Mouse (Mus musculus): ENCODE measurements at regions not wholly inside any gene's neighbourhood (a gene's known extent, or its start where the extent isn't known, plus 50 kb on each side); places are given as distances from the start of the nearest gene placed in this dataset.
A peak's percentile ranks its signal among the peaks of the same experiment; 100 is the strongest.

DNA sequence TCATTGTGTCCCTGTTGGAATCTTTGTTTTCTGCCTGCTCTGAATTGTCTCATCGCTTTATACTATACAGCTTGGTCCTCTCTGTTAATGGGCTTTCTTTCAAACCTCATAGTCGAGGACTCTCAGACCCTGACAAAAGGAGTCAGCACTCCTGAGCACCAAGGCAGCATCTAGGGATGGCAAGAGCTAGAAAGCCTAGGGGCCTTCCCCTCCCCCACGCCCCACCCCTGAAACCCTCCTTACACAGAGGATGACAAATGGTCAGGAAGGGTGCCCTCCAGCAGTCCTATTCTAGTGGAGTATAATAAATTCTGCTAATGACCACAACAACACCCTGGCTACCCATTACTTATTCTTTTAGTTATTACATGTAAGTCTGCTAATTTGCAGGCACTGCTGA is 74.4 kb downstream of the Tbx19 start:
- peak; percentile 23 for ATAC-seq (ENCODE audit: low FRiP score)
- Histone ChIP-seq H3K4me1 (peaks cover 15% of the 10 kb centered on the region), H3K27ac (replicated peaks) (no peak overlapping the region), H3K9ac (replicated peaks) (no peak overlapping the region), H3K27me3 (replicated peaks) (no peaks in the 10 kb centered on the region), H3K4me2 (no peak overlapping the region), H3K36me3 (no peaks in the 10 kb centered on the region), H3K4me3 (replicated peaks) (no peak overlapping the region), H3K9me3 (replicated peaks) (no peaks in the 10 kb centered on the region)
- 36% methylated on average over 3 of the region's 3 CpGs for WGBS

DNA sequence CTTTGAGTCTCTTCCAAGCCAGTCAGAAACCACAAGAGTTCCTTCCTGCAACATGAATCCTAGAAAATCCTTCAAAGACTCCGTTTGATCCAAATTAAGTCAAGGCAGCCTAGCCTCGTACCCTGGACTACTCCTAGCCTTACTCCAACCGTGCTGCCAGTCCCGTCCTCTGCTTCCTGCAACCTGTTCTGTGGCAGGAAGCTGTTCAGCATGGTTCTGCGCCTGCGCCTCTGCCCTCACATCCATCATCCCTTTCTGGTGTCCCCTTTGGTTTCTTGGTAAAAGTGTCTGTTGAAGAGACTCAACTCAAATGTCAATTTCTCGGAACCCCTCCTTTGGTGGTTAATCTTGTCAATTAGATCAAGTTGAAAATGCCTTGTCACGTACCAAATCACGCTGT is 75.8 kb downstream of the Tbx19 start:
- no peaks in the 10 kb centered on the region for H3K36me3 ChIP-seq
- no peak overlapping the region for H3K4me3 ChIP-seq (replicated peaks)
- no peaks in the 10 kb centered on the region for H3K27me3 ChIP-seq (replicated peaks)
- no peak overlapping the region for H3K27ac ChIP-seq (replicated peaks)
- H3K4me1 ChIP-seq, result peaks cover 13% of the 10 kb centered on the region; the same call in 1 of the 2 replicates
- WGBS, result 91% methylated on average over 9 of the region's 9 CpGs
- H3K4me2 ChIP-seq, result no peak overlapping the region
- no peak for ATAC-seq (ENCODE audit: low FRiP score)
- no peak overlapping the region for H3K9ac ChIP-seq (replicated peaks)
- no peaks in the 10 kb centered on the region for H3K9me3 ChIP-seq (replicated peaks)

DNA sequence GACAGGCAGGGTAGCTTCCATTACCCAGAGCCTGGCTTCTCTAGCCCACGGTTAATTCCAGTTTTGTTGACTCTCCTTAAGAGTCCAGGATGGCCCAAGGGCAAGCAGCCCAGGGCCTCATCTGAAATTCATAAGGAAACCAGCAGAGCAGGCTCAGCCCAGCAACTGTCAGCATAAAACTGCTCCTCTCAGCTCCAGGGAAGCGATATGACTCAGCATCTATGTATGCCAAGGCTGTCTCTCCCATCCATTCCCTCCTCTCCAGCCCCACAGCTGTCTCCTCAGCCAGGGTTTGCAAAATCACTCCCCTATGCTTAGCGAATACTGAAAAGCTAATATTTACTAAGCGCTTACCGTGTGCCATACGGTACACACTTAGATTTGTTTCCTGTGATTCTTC is 76.4 kb downstream of the Tbx19 start:
- H3K27ac ChIP-seq (replicated peaks), result no peak overlapping the region; the same call in 1 of the 2 replicates
- peak; percentile 35; the same call in 1 of the 2 replicates for ATAC-seq (ENCODE audit: low FRiP score)
- H3K9me3 ChIP-seq (replicated peaks), result no peaks in the 10 kb centered on the region
- no peaks in the 10 kb centered on the region for H3K36me3 ChIP-seq
- no peak overlapping the region for H3K4me3 ChIP-seq (replicated peaks)
- 73% methylated on average over 6 of the region's 6 CpGs for WGBS
- no peak overlapping the region for H3K4me2 ChIP-seq
- H3K27me3 ChIP-seq (replicated peaks), result no peaks in the 10 kb centered on the region
- peaks cover 13% of the 10 kb centered on the region; the same call in 1 of the 2 replicates for H3K4me1 ChIP-seq
- H3K9ac ChIP-seq (replicated peaks), result no peak overlapping the region

DNA sequence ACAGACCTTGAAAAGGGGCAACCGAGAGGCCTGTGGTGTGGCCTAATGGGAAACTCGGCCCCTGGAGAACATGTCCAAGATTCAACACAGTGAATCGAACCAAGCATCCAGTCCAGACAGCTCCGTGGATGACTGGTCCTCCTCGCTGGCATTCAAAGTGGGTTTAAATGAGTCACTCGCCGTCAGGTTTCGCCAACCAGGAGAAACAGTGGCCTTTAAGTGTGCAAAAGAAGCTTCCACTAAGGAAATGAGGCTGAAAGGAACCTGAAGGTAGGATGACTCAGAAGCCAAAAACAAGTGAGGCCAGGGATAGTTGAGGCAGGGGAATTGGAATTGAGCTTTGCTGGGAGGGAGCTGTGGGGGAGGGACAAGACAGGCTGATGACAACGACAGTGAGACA is 80.2 kb downstream of the Tbx19 start:
- H3K27me3 ChIP-seq (replicated peaks), result no peaks in the 10 kb centered on the region
- no peak overlapping the region for H3K4me2 ChIP-seq
- H3K27ac ChIP-seq (replicated peaks), result no peak overlapping the region
- no peak for ATAC-seq (ENCODE audit: low FRiP score)
- H3K36me3 ChIP-seq, result no peaks in the 10 kb centered on the region
- H3K4me1 ChIP-seq, result peaks cover 26% of the 10 kb centered on the region
- no peaks in the 10 kb centered on the region for H3K9me3 ChIP-seq (replicated peaks)
- no peak overlapping the region for H3K9ac ChIP-seq (replicated peaks)
- no peak overlapping the region for H3K4me3 ChIP-seq (replicated peaks)
- WGBS, result 92% methylated on average over 9 of the region's 9 CpGs

DNA sequence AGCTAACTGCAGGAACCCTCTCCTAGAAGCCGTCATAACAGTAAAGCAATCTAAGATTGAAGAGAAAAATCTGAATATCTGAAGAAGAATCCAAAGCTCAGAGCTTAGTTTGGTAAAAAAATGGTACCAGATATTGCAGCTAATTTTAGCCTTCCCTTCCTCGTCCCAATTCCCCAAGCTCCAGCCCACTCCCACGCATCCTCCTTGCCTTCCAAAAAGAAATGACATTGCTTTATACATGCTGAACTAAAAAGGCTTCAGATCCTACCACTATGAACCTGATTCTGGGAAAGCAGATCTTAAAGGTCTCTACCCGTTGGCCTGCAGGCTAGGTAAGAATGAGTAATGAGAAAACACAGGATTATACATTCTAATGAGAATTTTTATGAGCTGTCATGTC is 83.3 kb downstream of the Tbx19 start:
- no peaks in the 10 kb centered on the region for H3K36me3 ChIP-seq
- no peaks in the 10 kb centered on the region for H3K9me3 ChIP-seq (replicated peaks)
- peaks cover 24% of the 10 kb centered on the region for H3K4me1 ChIP-seq
- peak overlapping the region; percentile 39 for H3K27ac ChIP-seq (replicated peaks)
- no peak for ATAC-seq (ENCODE audit: low FRiP score)
- H3K9ac ChIP-seq (replicated peaks), result no peak overlapping the region
- H3K27me3 ChIP-seq (replicated peaks), result no peaks in the 10 kb centered on the region
- H3K4me2 ChIP-seq, result no peak overlapping the region
- 71% methylated on average over 4 of the region's 4 CpGs for WGBS
- no peak overlapping the region for H3K4me3 ChIP-seq (replicated peaks)

DNA sequence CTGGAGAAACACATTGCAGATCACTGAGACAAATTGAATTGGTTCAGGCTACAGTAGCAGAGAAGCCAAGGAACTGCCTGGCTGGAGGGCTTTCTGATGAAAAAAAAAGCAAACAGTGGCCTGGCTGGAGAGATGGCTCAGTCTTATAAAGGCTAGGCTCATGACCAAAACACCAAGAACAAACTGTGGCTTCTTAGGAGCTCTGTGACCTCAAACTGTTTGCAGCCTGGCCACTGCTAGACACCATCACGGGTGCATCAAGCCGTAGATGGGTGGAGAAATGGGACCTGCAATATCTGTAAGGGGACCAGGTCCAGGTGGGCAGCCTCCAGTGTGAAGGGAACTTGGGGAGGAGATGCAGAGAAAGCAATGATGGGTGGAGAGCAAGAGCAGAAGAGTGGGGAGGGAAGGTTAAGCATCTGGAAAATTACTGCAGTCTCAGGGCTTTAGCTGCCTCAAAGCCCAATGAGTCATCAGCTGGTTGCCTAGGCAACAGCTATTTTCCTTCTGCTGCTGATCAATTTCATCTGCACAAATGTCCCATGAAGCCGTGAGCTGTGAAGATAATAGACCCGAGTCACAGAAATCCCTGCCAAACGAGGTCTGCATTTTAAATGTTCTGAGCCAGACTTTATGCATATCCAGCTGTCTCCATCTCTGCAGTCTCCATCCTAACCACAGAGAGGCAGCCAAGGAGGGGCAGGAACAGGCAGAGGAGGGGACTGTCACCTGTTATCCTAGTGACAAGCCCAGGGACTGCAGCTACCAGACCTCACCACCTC is 85.1 kb downstream of the Tbx19 start:
- no peak overlapping the region for H3K4me3 ChIP-seq (replicated peaks)
- H3K27ac ChIP-seq (replicated peaks), result peak overlapping the region; percentile 87
- H3K9ac ChIP-seq (replicated peaks), result no peak overlapping the region
- peak; percentile 92 for ATAC-seq (ENCODE audit: low FRiP score)
- WGBS, result 22% methylated on average over 5 of the region's 5 CpGs
- H3K27me3 ChIP-seq (replicated peaks), result no peaks in the 10 kb centered on the region
- H3K36me3 ChIP-seq, result no peaks in the 10 kb centered on the region
- H3K4me2 ChIP-seq, result peak overlapping the region; percentile 13; the same call in 1 of the 2 replicates
- H3K4me1 ChIP-seq, result peaks cover 24% of the 10 kb centered on the region
- H3K9me3 ChIP-seq (replicated peaks), result no peaks in the 10 kb centered on the region

DNA sequence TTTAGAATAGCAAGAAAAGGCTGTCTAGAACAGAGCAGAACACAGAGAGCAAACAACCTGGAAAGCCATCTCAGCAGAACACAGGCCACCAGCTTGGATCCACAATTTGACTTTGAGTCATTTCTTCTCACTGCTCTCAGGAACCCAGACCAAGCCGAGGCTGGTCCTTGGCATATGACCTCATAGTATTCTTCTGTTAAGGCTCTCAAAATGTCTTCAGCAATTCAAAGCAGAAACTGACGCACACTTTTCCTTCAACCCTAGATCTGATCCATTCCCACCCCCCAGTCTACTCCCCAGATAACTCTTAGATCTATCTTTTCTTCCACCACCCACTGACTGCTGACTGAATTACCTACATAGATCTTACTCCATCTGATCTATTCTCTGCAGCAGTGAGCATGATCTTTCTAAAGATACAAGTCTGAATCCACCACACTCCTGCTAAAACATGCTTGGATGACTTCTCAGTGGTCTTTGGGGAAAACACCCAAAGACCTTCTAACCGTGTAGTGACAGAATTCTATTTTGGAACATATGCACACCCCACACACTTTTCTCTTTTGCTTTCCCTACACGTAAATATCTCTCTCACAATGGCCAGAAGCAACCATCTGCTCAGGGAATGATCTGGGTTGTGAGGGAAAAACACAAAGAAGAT is 88.6 kb downstream of the Tbx19 start:
- 80% methylated on average over 4 of the region's 4 CpGs for WGBS
- Histone ChIP-seq H3K36me3 (no peaks in the 10 kb centered on the region), H3K4me2 (no peak overlapping the region), H3K27me3 (replicated peaks) (no peaks in the 10 kb centered on the region), H3K27ac (replicated peaks) (no peak overlapping the region), H3K4me3 (replicated peaks) (no peak overlapping the region), H3K9me3 (replicated peaks) (no peaks in the 10 kb centered on the region), H3K9ac (replicated peaks) (no peak overlapping the region), H3K4me1 (peaks cover 20% of the 10 kb centered on the region)
- ATAC-seq (ENCODE audit: low FRiP score), result no peak

DNA sequence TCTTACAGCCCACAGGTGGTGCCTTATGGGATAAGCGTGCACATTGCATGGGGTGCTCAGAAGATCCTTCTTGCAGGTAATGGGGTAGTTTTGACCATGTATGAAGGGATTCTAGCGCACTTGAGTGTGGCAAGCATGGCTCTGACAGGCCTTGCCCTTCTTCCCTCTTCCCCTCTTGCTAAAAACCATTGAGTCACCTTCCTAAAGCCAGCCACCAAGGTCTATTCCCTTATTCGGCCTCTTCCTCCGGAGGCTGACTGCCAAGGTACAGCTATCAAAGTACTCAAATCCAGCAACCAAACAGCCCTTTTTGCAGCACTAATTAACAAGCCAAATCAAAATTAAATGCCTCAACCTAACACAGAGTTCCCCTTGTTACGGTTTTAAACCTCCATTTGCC is 95.6 kb downstream of the Tbx19 start:
- Histone ChIP-seq H3K4me1 (0 out of 2 replicates have a peak, but pooled peaks cover 8% of the 10 kb centered on the region), H3K9ac (replicated peaks) (no peak overlapping the region), H3K9me3 (replicated peaks) (no peaks in the 10 kb centered on the region), H3K4me2 (no peak overlapping the region), H3K36me3 (no peaks in the 10 kb centered on the region), H3K27me3 (replicated peaks) (no peaks in the 10 kb centered on the region), H3K4me3 (replicated peaks) (no peak overlapping the region), H3K27ac (replicated peaks) (no peak overlapping the region)
- ATAC-seq (ENCODE audit: low FRiP score), result no peak
- 53% methylated on average over 5 of the region's 5 CpGs for WGBS

DNA sequence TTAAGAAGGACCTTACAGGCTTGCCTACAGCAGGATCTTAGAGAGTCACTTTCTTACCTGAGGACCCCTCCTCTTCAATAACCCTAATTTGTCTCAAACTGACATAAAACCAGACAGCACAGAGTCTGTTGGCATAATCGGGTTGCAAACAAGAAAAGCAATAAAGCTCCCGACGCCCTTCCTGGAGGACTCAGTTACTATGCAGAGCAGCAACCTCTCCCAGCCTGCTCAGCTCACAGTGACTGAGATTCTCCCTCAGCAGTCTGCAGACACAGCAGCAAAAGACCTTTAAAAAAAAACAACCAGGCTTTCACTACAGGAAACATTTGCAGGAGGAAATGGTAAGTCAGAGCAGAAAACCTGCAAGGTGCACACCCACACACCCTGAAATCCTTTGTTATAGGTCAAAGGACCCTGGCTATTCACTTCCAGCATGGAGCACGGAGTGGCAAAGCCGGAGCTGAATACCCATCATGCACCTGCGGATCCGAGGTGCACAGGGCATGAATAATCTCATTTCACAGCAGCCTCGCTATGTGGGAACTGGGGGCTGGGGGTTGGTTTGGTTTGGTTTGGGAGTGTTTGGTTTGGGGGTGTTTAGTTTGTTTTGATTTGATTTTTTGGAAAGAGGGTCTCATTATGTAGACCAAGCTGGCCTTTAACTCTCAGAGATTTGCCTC is 97.6 kb downstream of the Tbx19 start:
- H3K4me2 ChIP-seq, result no peak overlapping the region
- WGBS, result 41% methylated on average over 8 of the region's 8 CpGs
- no peaks in the 10 kb centered on the region for H3K9me3 ChIP-seq (replicated peaks)
- H3K27me3 ChIP-seq (replicated peaks), result no peaks in the 10 kb centered on the region
- H3K9ac ChIP-seq (replicated peaks), result no peak overlapping the region
- H3K4me1 ChIP-seq, result 0 out of 2 replicates have a peak, but pooled peaks cover 8% of the 10 kb centered on the region
- ATAC-seq (ENCODE audit: low FRiP score), result peak; percentile 65; the same call in 1 of the 2 replicates
- no peaks in the 10 kb centered on the region for H3K36me3 ChIP-seq
- peak overlapping the region; percentile 33 for H3K27ac ChIP-seq (replicated peaks)
- H3K4me3 ChIP-seq (replicated peaks), result no peak overlapping the region

DNA sequence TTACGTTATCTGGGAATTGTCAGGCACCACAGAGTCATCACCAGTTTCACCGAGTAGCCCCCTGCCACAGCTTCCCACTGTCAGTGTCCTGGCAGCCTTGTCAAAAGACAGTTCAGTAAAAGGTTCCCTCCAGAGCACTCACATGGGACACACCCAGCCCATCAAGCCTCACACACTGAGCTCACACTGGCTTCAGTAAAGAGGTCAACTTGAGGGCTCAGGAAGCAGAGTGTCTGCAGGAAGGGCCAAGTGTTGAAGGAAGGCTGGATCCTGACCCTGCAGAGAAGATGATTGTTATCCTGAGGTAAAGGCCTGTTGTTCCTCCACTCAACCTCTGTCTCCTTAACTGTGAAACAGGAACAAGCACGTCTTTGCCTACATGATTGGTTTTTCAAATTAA is 99.2 kb downstream of the Tbx19 start:
- no peak overlapping the region for H3K27ac ChIP-seq (replicated peaks)
- no peaks in the 10 kb centered on the region for H3K9me3 ChIP-seq (replicated peaks)
- no peaks in the 10 kb centered on the region for H3K36me3 ChIP-seq
- no peak overlapping the region for H3K9ac ChIP-seq (replicated peaks)
- H3K4me3 ChIP-seq (replicated peaks), result no peak overlapping the region
- H3K27me3 ChIP-seq (replicated peaks), result no peaks in the 10 kb centered on the region
- no peak overlapping the region for H3K4me2 ChIP-seq
- no peak for ATAC-seq (ENCODE audit: low FRiP score)
- 81% methylated on average over 3 of the region's 3 CpGs for whole genome bisulfite sequencing
- H3K4me1 ChIP-seq, result 0 out of 2 replicates have a peak, but pooled peaks cover 8% of the 10 kb centered on the region

DNA sequence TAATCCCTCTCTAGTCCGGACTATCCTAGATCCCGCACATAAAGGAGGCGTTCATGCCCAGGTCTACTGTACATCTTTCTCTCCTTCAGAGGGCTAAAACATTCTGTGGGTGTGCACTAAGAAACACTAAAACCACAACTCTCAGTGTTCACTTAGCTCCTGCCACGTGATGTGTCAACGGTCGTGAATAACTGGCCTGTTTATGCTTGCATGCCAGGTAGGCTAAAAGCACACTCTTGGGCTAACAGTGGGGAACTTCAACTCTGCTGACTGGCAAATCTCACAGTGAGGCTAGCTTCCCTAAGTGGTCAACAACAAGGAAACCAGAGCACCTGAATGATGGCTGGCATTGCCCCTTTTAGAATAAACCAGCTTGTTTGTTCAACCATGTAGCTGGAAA is 106.3 kb downstream of the Tbx19 start:
- Histone ChIP-seq H3K4me1 (no peaks in the 10 kb centered on the region), H3K4me3 (replicated peaks) (no peak overlapping the region), H3K36me3 (no peaks in the 10 kb centered on the region), H3K27me3 (replicated peaks) (no peaks in the 10 kb centered on the region), H3K27ac (replicated peaks) (no peak overlapping the region), H3K9ac (replicated peaks) (no peak overlapping the region), H3K9me3 (replicated peaks) (no peaks in the 10 kb centered on the region), H3K4me2 (no peak overlapping the region)
- 91% methylated on average over 6 of the region's 6 CpGs for WGBS
- no peak for ATAC-seq (ENCODE audit: low FRiP score)

DNA sequence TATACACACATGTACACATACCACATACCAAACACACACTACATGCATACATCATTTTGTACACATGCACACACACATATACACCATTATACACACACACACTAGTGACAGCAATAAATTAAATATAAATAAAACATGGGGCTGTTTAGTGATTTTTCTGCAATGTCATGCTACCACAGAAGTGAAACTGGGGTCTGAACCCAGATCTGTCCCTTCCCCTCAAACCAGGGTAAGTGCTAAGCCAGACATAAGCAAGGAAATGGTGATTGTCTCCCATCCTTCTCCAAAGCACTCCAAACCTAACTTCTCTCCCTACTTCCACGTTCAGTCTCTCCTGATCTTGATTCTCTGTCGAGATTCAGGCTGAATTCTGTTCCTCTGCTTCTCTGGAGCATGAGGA is 109.3 kb downstream of the Tbx19 start:
- WGBS, result 74% methylated on average over 2 of the region's 2 CpGs
- Histone ChIP-seq H3K36me3 (no peaks in the 10 kb centered on the region), H3K4me1 (peaks cover 8% of the 10 kb centered on the region), H3K27ac (replicated peaks) (no peak overlapping the region), H3K4me3 (replicated peaks) (no peak overlapping the region), H3K27me3 (replicated peaks) (no peaks in the 10 kb centered on the region), H3K4me2 (no peak overlapping the region), H3K9ac (replicated peaks) (no peak overlapping the region), H3K9me3 (replicated peaks) (no peaks in the 10 kb centered on the region)
- ATAC-seq (ENCODE audit: low FRiP score), result no peak

Data from neural tube, embryonic 15.5 days (tissue).